Mouse (Mus musculus) gastrocnemius, adult 2 months (tissue): Measurements from ENCODE around the gene Golt1b. TPM values are rescaled to one million over a fixed set of nuclear protein-coding genes. Genes with fewer than 3 reads are reported as not detected.
"Not testable (repeated sequence)": the region's sequence is repeated elsewhere in the genome, so short reads cannot be mapped to it uniquely, and the experiment has no call there.

Experiments used
- DNase-seq: peaks from one replicate; pipeline ENCODE4 v3.0.0; 2022
- H3K27ac ChIP-seq: fragments of 200-600 bp; 2 replicates; pipeline ENCODE4 v1.8.1; 2022; ENCODE audit warnings: mild to moderate bottlenecking
- H3K4me3 ChIP-seq: fragments of 200-600 bp; 2 replicates; pipeline ENCODE4 v1.8.1; 2022; ENCODE audit warnings: mild to moderate bottlenecking, moderate library complexity
- CTCF ChIP-seq: fragments of 200-600 bp; IDR thresholded peaks from 2 replicates; pipeline ENCODE4 v1.8.1; 2022; ENCODE audit warnings: antibody characterized with exemption, mild to moderate bottlenecking, moderate library complexity
- intact Hi-C: fragments of 180-260 bp; cut with DNase I; formaldehyde crosslinking; loops from one replicate; pipeline ENCODE4 v1.15.1; 2025
- long read RNA-seq, 2 experiments: library from polyadenylated mRNA; stranded (forward); transcript quantifications; one replicate each; pipeline ENCODE4 v2.0.0; 2021
- total RNA-seq, 2 experiments: library from RNA; stranded (reverse); gene quantifications; 2 replicates each; pipeline ENCODE4 v1.2.3; 2021

The Golt1b gene
- total RNA-seq, result 10 to 100 TPM; 17.3 to 18.5 TPM
- long read RNA-seq, experiment 1, transcript Golt1b-201 (5 exons, 2,818 nt), result major isoform, 20 of 23 reads
- long read RNA-seq, experiment 1, partial matches to known transcripts, result 1 of 23 reads
- long read RNA-seq, experiment 1, other reads (novel, unspliced or antisense), result 1 of 23 reads
- long read RNA-seq, experiment 2, transcript Golt1b-201 (5 exons, 2,818 nt), result major isoform, 28 of 28 reads
- long read RNA-seq, experiment 2, partial matches to known transcripts, result 0 of 28 reads
- long read RNA-seq, experiment 2, other reads (novel, unspliced or antisense), result 0 of 28 reads

GRCm38 (mm10) chr6:142387011-142387754 is at the start of gene Golt1b, which contains the start of gene Recql:
Gene Golt1b (plus strand): TSS chr6:142387221.
Gene Recql (minus strand): TSS chr6:142387087.
- Histone ChIP-seq H3K27ac (peak within 1 kb of the TSS; percentile 90), H3K4me3 (peak within 1 kb of the TSS; percentile 95)

GRCm38 (mm10) chr6:142338961-142339360 is 48.1 kb upstream of the Golt1b start:
- intact Hi-C loops, result no loop called here

More at GRCm38 (mm10) chr6:142387011-142387754, at the start of gene Golt1b, which contains the start of gene Recql:
- intact Hi-C loops, result loop anchor here (5.0 kb wide), 3 partner anchors 40 to 370 kb away; partner anchors contain the start of genes Cmas and Pyroxd1
- no peak for TF ChIP-seq CTCF
- peak; percentile 99 for DNase-seq

GRCm38 (mm10) chr6:142339576-142339975 is 47.4 kb upstream of the Golt1b start:
- Histone ChIP-seq H3K27ac (no peak overlapping the region), H3K4me3 (no peak overlapping the region)
- intact Hi-C loops, result no loop called here
- DNase-seq, result no peak
- TF ChIP-seq CTCF, result no peak

More at GRCm38 (mm10) chr6:142338961-142339360, 48.1 kb upstream of the Golt1b start:
- no peak for TF ChIP-seq CTCF
- Histone ChIP-seq H3K27ac (no peak overlapping the region), H3K4me3 (no peak overlapping the region)
- no peak for DNase-seq

GRCm38 (mm10) chr6:142343561-142343960 is 43.5 kb upstream of the Golt1b start:
- Histone ChIP-seq H3K27ac (no peak overlapping the region), H3K4me3 (no peak overlapping the region)
- intact Hi-C loops, result no loop called here
- peak; percentile 62 for TF ChIP-seq CTCF
- DNase-seq, result no peak

- Histone ChIP-seq H3K4me3 (peak within 1 kb of the TSS; percentile 96), H3K27ac (peak within 1 kb of the TSS; percentile 92)
- peak; percentile 85 for DNase-seq
- TF ChIP-seq CTCF, result no peak
- intact Hi-C loops, result loop anchor here (5.0 kb wide), 1 partner anchor 42 kb away; the partner anchor contains the start of genes Golt1b and Recql
These were observed 41.5 kb upstream of the Golt1b start, which contains the start of gene Pyroxd1 for GRCm38 (mm10) chr6:142345440-142346038. Gene Pyroxd1 (plus strand): TSS chr6:142345654.

GRCm38 (mm10) chr6:142346181-142347110 is 40.6 kb upstream of the Golt1b start:
- no peak for TF ChIP-seq CTCF
- intact Hi-C loops, result loop anchor here (5.0 kb wide), 1 partner anchor 41 kb away; the partner anchor contains the start of genes Golt1b and Recql
- Histone ChIP-seq H3K4me3 (peak overlapping the region; percentile 96), H3K27ac (peak overlapping the region; percentile 92)
- no peak for DNase-seq

GRCm38 (mm10) chr6:142347431-142348385 is 39.3 kb upstream of the Golt1b start:
- no peak for TF ChIP-seq CTCF
- no peak overlapping the region for H3K27ac ChIP-seq
- intact Hi-C loops, result loop anchor here (5.0 kb wide), 1 partner anchor 40 kb away; the partner anchor contains the start of genes Golt1b and Recql
- no peak overlapping the region for H3K4me3 ChIP-seq
- no peak for DNase-seq

- DNase-seq, H3K27ac ChIP-seq, intact Hi-C loops: not testable (repeated sequence)
These were observed 34.9 kb upstream of the Golt1b start for GRCm38 (mm10) chr6:142352099-142352498.

GRCm38 (mm10) chr6:142357106-142357505 is 29.9 kb upstream of the Golt1b start:
- intact Hi-C loops, result no loop called here
- TF ChIP-seq CTCF, result no peak

More at GRCm38 (mm10) chr6:142352099-142352498, 34.9 kb upstream of the Golt1b start:
- H3K4me3 ChIP-seq, result not testable (repeated sequence)

GRCm38 (mm10) chr6:142362036-142362435 is 25.0 kb upstream of the Golt1b start:
- H3K27ac ChIP-seq, result no peak overlapping the region
- intact Hi-C loops, result no loop called here
- TF ChIP-seq CTCF, result no peak
- H3K4me3 ChIP-seq, result no peak overlapping the region
- DNase-seq, result no peak

More at GRCm38 (mm10) chr6:142357106-142357505, 29.9 kb upstream of the Golt1b start:
- H3K4me3 ChIP-seq, result no peak overlapping the region
- no peak overlapping the region for H3K27ac ChIP-seq
- DNase-seq, result no peak
